Mouse (Mus musculus) neural tube, embryonic 11.5 days (tissue): Measurements from ENCODE around the gene Phf24. TPM values are rescaled to one million over a fixed set of nuclear protein-coding genes. Genes with fewer than 3 reads are reported as not detected.

ENCODE experiments used
- ATAC-seq: fragments of 200-750 bp; cut with Nextera tagmentation; 2 replicates; pipeline ENCODE4 v1.8.0; 2017; ENCODE audit warnings: moderate number of reproducible peaks, mild to moderate bottlenecking, moderate TSS enrichment, moderate library complexity; ENCODE audit not compliant: insufficient read depth, low FRiP score, low TSS enrichment
- DNase-seq: peaks from one replicate; pipeline ENCODE4 v3.0.0-alpha.2; 2015; ENCODE audit warnings: low spot score
- H3K27ac ChIP-seq: fragments of 300-500 bp; sonication (generic); 2 replicates; pipeline ENCODE4 v1.5.1; 2014; ENCODE audit warnings: low read depth, mild to moderate bottlenecking, low read length
- H3K27me3 ChIP-seq: fragments of 300-500 bp; sonication (generic); 2 replicates; pipeline ENCODE4 v1.6.1; 2014; ENCODE audit warnings: mild to moderate bottlenecking, low read length, mixed read lengths; ENCODE audit not compliant: control insufficient read depth, insufficient read depth
- H3K36me3 ChIP-seq: fragments of 300-500 bp; sonication (generic); 2 replicates; pipeline ENCODE4 v1.6.1; 2014; ENCODE audit warnings: mild to moderate bottlenecking, low read length, moderate library complexity, mixed read lengths; ENCODE audit not compliant: control insufficient read depth, insufficient read depth
- H3K4me1 ChIP-seq: fragments of 300-500 bp; sonication (generic); 2 replicates; pipeline ENCODE4 v1.6.1; 2014; ENCODE audit warnings: low read length, mixed read lengths; ENCODE audit not compliant: control insufficient read depth, insufficient read depth
- H3K4me2 ChIP-seq: fragments of 300-500 bp; sonication (generic); 2 replicates; pipeline ENCODE4 v1.6.1; 2014; ENCODE audit warnings: low read depth, mild to moderate bottlenecking, moderate library complexity
- H3K4me3 ChIP-seq: fragments of 300-500 bp; sonication (generic); 2 replicates; pipeline ENCODE4 v1.5.1; 2014; ENCODE audit warnings: low read depth, low read length
- H3K9ac ChIP-seq: fragments of 300-500 bp; sonication (generic); 2 replicates; pipeline ENCODE4 v1.6.1; 2014; ENCODE audit warnings: mild to moderate bottlenecking, low read length
- H3K9me3 ChIP-seq: fragments of 300-500 bp; sonication (generic); 2 replicates; pipeline ENCODE4 v1.6.1; 2016; ENCODE audit warnings: low read length; ENCODE audit not compliant: control insufficient read depth
- WGBS: fragments of 180-500 bp; shearing (Covaris S2); extraction: QIAGEN DNeasy Blood & Tissue Kit; methylation state at CpG from one replicate; pipeline ENCODE4 v1.1.7; 2014; 5-methylcytosine and 5-hydroxymethylcytosine counted together
- polyA plus RNA-seq: library from polyadenylated mRNA; unstranded; fragments of >200 nt; fragmentation: Nextera tagmentation; extraction: Ambion mirVana; gene quantifications from 2 replicates; pipeline ENCODE4 v1.2.1, GENCODE M21; 2014

Phf24 gene
- polyA plus RNA-seq, 1 experiment from 2014 or later = 2.7 TPM

DNA sequence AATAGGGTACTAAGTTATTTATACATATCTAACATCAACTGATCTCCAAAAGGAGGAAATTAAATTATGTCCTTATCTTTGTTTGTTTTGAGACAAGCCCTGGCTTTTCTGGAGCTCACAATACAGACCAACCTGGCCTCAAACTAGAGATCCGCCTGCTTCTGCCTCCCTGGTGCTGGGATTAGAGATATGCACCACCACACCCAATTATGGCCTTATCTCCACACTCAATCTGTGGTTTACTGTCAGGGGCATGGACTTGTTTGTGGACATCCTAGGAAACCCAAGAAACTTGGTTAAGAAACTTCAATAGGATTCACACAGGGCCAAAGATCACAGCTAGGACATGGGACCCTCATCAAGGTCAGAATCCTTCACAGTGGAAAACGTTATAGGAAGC is 38.8 kb upstream of the Phf24 start:
- Histone ChIP-seq H3K27ac (no peak overlapping the region), H3K36me3 (no peaks in the 10 kb centered on the region)
- 91% methylated on average over 2 of the region's 2 CpGs for WGBS

GRCm38 (mm10) chr4:42879829-42880676 is 36.4 kb upstream of the Phf24 start:
- Histone ChIP-seq H3K27me3 (no peaks in the 10 kb centered on the region), H3K4me3 (no peak overlapping the region), H3K9ac (no peak overlapping the region), H3K4me2 (no peak overlapping the region), H3K9me3 (no peaks in the 10 kb centered on the region), H3K36me3 (no peaks in the 10 kb centered on the region), H3K4me1 (no peaks in the 10 kb centered on the region), H3K27ac (no peak overlapping the region)
- 83% methylated on average over 16 of the region's 16 CpGs for WGBS
- ATAC-seq (no peak), DNase-seq (no peak)

More for the DNA sequence above, 38.8 kb upstream of the Phf24 start:
- no peak for ATAC-seq
- DNase-seq = no peak
- H3K9ac ChIP-seq = no peak overlapping the region
- H3K4me3 ChIP-seq = no peak overlapping the region
- H3K27me3 ChIP-seq = no peaks in the 10 kb centered on the region
- no peaks in the 10 kb centered on the region for H3K4me1 ChIP-seq
- H3K4me2 ChIP-seq = no peak overlapping the region
- no peaks in the 10 kb centered on the region for H3K9me3 ChIP-seq

DNA sequence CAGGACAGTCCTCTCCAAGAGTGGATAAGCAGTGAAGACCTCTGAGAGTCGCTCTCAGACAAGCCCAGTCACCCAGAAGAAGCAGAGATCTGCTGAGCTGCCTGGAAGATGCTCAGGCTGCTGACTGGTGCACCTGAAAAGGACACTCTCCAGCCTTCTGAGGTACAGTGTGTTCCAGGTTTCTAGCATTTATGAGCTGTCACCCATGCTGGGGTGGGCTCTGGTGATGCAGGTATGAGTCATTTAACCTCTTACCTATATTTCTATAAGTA is 35.8 kb upstream of the Phf24 start:
- no peaks in the 10 kb centered on the region for H3K27me3 ChIP-seq
- 50% methylated on average over 1 of the region's 1 CpGs for WGBS
- H3K9me3 ChIP-seq = no peaks in the 10 kb centered on the region
- H3K4me2 ChIP-seq = no peak overlapping the region
- DNase-seq (no peak), ATAC-seq (no peak)
- H3K4me1 ChIP-seq = no peaks in the 10 kb centered on the region
- no peak overlapping the region for H3K9ac ChIP-seq
- no peak overlapping the region for H3K4me3 ChIP-seq
- no peaks in the 10 kb centered on the region for H3K36me3 ChIP-seq
- H3K27ac ChIP-seq = no peak overlapping the region

DNA sequence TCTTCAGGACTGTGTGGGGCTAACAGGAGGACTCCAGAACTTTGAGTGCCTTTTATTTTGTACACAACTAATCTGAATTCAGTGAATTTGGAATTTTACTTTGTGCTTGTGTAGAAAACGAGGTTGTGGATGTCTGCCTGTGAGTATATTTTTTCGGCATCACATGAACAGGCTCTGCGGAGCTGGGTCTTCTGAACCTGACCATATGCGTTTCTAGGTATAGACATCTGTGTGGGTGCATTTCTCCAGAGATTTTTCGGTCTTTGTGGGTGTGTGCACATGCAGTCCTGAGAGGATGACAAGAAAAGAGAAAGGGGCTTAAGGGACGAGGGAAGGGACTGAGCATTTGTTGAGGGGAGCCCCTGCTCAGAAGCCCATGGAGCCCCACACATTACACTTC is 29.5 kb upstream of the Phf24 start:
- Histone ChIP-seq H3K9me3 (no peaks in the 10 kb centered on the region), H3K9ac (no peak overlapping the region), H3K4me2 (no peak overlapping the region), H3K27me3 (no peaks in the 10 kb centered on the region), H3K4me1 (no peaks in the 10 kb centered on the region), H3K4me3 (no peak overlapping the region), H3K27ac (no peak overlapping the region), H3K36me3 (no peaks in the 10 kb centered on the region)
- no peak for DNase-seq
- WGBS = 89% methylated on average over 6 of the region's 6 CpGs
- no peak for ATAC-seq

DNA sequence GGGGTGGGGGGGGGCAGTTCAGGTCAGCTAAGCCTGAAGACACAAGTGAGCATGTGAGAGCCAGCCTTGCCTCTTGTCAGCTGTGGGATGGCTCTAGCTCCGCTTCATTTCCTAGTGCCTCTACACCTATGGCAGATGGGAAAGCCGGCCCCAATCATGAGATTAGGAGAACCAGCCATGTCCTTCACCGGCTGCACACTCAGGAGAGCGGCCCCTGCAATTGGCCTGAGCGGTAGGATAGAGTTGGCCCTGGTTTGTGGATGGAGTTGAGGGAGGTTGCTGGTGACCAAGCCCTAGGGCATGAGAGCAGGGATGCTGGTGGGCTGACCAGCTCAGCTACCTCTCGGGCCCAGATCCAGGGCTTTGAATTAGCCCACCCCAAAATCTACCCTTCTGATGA is 27.7 kb upstream of the Phf24 start:
- Histone ChIP-seq H3K27me3 (no peaks in the 10 kb centered on the region), H3K4me2 (no peak overlapping the region), H3K27ac (no peak overlapping the region), H3K4me1 (no peaks in the 10 kb centered on the region), H3K9me3 (no peaks in the 10 kb centered on the region), H3K9ac (no peak overlapping the region), H3K36me3 (no peaks in the 10 kb centered on the region), H3K4me3 (no peak overlapping the region)
- no peak for ATAC-seq
- DNase-seq = no peak
- WGBS = 96% methylated on average over 6 of the region's 6 CpGs

DNA sequence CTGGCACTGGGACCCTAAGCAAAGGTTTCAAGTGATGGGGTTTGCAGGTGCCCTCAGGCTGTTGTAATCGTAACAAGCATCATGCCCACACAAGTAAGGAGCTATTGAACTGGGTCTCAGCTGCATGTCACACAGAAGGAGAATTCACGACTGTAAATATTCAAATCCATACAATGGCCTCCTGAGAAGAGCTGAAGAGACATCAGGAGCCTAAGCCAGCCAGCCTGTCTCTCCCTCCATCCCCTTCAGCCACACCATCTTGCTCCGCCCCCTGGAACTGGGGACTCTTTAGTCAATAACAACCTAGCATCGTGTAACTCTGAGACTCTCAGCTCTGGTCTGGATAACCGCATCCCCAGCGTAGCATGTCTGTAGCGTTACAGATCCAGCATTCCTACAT is 25.3 kb upstream of the Phf24 start:
- DNase-seq = no peak
- H3K27ac ChIP-seq = no peak overlapping the region
- no peaks in the 10 kb centered on the region for H3K9me3 ChIP-seq
- 65% methylated on average over 7 of the region's 7 CpGs for WGBS
- ATAC-seq = no peak
- no peaks in the 10 kb centered on the region for H3K4me1 ChIP-seq
- H3K36me3 ChIP-seq = no peaks in the 10 kb centered on the region
- H3K4me2 ChIP-seq = no peak overlapping the region
- H3K27me3 ChIP-seq = no peaks in the 10 kb centered on the region
- H3K9ac ChIP-seq = no peak overlapping the region
- H3K4me3 ChIP-seq = no peak overlapping the region

DNA sequence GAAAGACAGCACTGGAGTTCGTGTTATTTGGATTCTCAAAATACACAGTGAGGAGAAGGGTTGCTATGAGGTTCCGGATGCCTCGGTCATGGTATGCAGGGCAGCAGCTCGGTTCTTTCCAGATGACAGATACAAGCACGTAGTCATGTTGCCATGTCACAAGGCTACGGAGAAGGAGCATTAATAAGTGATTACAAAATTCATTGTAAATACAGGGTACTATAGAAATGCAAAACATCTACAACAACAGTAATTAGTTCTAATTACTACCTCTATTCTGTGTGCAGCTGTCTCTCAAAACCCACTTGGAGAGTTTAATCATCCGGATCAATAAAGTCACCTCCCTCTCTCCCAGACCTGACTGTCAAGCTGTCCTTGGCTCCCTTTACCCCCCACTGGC is 21.3 kb upstream of the Phf24 start:
- no peak for DNase-seq

GRCm38 (mm10) chr4:42898914-42899313 is 17.5 kb upstream of the Phf24 start:
- 34% methylated on average over 3 of the region's 3 CpGs for whole genome bisulfite sequencing
- DNase-seq = no peak
- no peaks in the 10 kb centered on the region for H3K4me1 ChIP-seq

More for the DNA sequence above, 21.3 kb upstream of the Phf24 start:
- Histone ChIP-seq H3K27me3 (no peaks in the 10 kb centered on the region), H3K4me3 (no peak overlapping the region), H3K4me1 (no peaks in the 10 kb centered on the region), H3K36me3 (no peaks in the 10 kb centered on the region), H3K9ac (no peak overlapping the region), H3K27ac (no peak overlapping the region), H3K4me2 (no peak overlapping the region), H3K9me3 (no peaks in the 10 kb centered on the region)
- ATAC-seq = no peak
- 74% methylated on average over 7 of the region's 7 CpGs for WGBS

DNA sequence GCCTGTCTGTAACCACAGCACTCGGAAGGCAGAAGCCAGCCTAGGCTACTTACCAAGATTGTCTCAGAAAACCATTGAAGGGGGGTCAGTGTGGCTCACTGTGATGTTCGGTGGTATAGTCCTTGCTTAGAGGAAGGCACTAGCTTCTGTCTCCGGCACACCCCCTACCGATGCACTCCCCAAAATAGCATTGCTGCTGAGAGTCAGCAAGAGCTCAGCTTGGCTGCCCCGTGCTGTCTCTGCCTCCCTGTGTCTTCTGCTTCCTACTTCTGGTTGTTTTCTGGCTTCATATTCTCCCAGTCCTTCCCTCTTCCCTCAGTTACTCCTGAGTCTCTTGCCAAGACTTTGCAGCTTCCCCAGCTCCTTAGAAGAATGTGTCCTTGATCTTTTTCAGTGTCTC is 15.6 kb upstream of the Phf24 start:
- Histone ChIP-seq H3K27me3 (no peaks in the 10 kb centered on the region), H3K9me3 (no peaks in the 10 kb centered on the region), H3K27ac (no peak overlapping the region), H3K4me3 (no peak overlapping the region), H3K4me1 (no peaks in the 10 kb centered on the region), H3K36me3 (no peaks in the 10 kb centered on the region), H3K9ac (no peak overlapping the region), H3K4me2 (no peak overlapping the region)
- ATAC-seq (no peak), DNase-seq (no peak)
- 65% methylated on average over 5 of the region's 5 CpGs for WGBS

More at GRCm38 (mm10) chr4:42898914-42899313, 17.5 kb upstream of the Phf24 start:
- Histone ChIP-seq H3K36me3 (no peaks in the 10 kb centered on the region), H3K27ac (no peak overlapping the region), H3K4me2 (no peak overlapping the region), H3K4me3 (no peak overlapping the region), H3K27me3 (no peaks in the 10 kb centered on the region), H3K9ac (no peak overlapping the region), H3K9me3 (no peaks in the 10 kb centered on the region)
- no peak for ATAC-seq
